Mouse (Mus musculus): Measurements from ENCODE around the gene H2-DMb1. TPM values are rescaled to one million over a fixed set of nuclear protein-coding genes. Genes with fewer than 3 reads are reported as not detected.

H2-DMb1 gene
- polyA plus RNA-seq, 1 experiment from 2014 or later: 1.2 TPM

- no peak for ATAC-seq (ENCODE audit: insufficient number of reproducible peaks, insufficient read depth, low FRiP score, low TSS enrichment, low read depth)
- 3% methylated on average over 7 of the region's 7 CpGs for WGBS
- H3K4me3 ChIP-seq (replicated peaks): peak overlapping the region; percentile 99
Observed at GRCm38 (mm10) chr17:34123111-34123510, 29.8 kb upstream of the H2-DMb1 start.

GRCm38 (mm10) chr17:34123518-34123917 lies 29.4 kb upstream of the H2-DMb1 start:
- 18% methylated on average over 2 of the region's 2 CpGs for WGBS
- no peaks in the 10 kb centered on the region for H3K9me3 ChIP-seq

More at GRCm38 (mm10) chr17:34123111-34123510, 29.8 kb upstream of the H2-DMb1 start:
- Histone ChIP-seq H3K4me2 (peak overlapping the region; percentile 74), H3K27me3 (no peaks in the 10 kb centered on the region), H3K9me3 (no peaks in the 10 kb centered on the region), H3K4me1 (replicated peaks) (peaks cover 31% of the 10 kb centered on the region), H3K9ac (replicated peaks) (peak overlapping the region; percentile 99), H3K36me3 (peaks cover 14% of the 10 kb centered on the region), H3K27ac (peak overlapping the region; percentile 100)

GRCm38 (mm10) chr17:34124649-34125048 lies 28.2 kb upstream of the H2-DMb1 start:
- no peak for ATAC-seq (ENCODE audit: insufficient number of reproducible peaks, insufficient read depth, low FRiP score, low TSS enrichment, low read depth)
- Histone ChIP-seq H3K27ac (no peak overlapping the region), H3K4me3 (replicated peaks) (no peak overlapping the region), H3K27me3 (no peaks in the 10 kb centered on the region), H3K9ac (replicated peaks) (no peak overlapping the region), H3K9me3 (no peaks in the 10 kb centered on the region), H3K4me1 (replicated peaks) (peaks cover 47% of the 10 kb centered on the region), H3K36me3 (peaks cover 7% of the 10 kb centered on the region; the same call in 1 of the 2 replicates), H3K4me2 (no peak overlapping the region)
- 84% methylated on average over 6 of the region's 6 CpGs for WGBS

More at GRCm38 (mm10) chr17:34123518-34123917, 29.4 kb upstream of the H2-DMb1 start:
- Histone ChIP-seq H3K4me1 (replicated peaks) (peaks cover 35% of the 10 kb centered on the region), H3K9ac (replicated peaks) (peak overlapping the region; percentile 99), H3K4me3 (replicated peaks) (peak overlapping the region; percentile 99), H3K36me3 (peaks cover 10% of the 10 kb centered on the region), H3K4me2 (peak overlapping the region; percentile 74), H3K27ac (peak overlapping the region; percentile 100), H3K27me3 (no peaks in the 10 kb centered on the region)
- ATAC-seq (ENCODE audit: insufficient number of reproducible peaks, insufficient read depth, low FRiP score, low TSS enrichment, low read depth): no peak

GRCm38 (mm10) chr17:34126826-34127420 lies 25.9 kb upstream of the H2-DMb1 start:
- no peak overlapping the region for H3K4me3 ChIP-seq (replicated peaks)
- peaks cover 7% of the 10 kb centered on the region; the same call in 1 of the 2 replicates for H3K36me3 ChIP-seq
- no peaks in the 10 kb centered on the region for H3K27me3 ChIP-seq
- H3K4me1 ChIP-seq (replicated peaks): peaks cover 47% of the 10 kb centered on the region
- no peak overlapping the region for H3K9ac ChIP-seq (replicated peaks)
- ATAC-seq (ENCODE audit: insufficient number of reproducible peaks, insufficient read depth, low FRiP score, low TSS enrichment, low read depth): no peak
- peak overlapping the region; percentile 46; the same call in 1 of the 2 replicates for H3K27ac ChIP-seq
- 44% methylated on average over 9 of the region's 9 CpGs for WGBS
- no peaks in the 10 kb centered on the region for H3K9me3 ChIP-seq
- 0 out of 2 replicates have a peak overlapping the region, but pooled peaks have one; percentile 1 for H3K4me2 ChIP-seq

- H3K4me2 ChIP-seq: 0 out of 2 replicates have a peak overlapping the region, but pooled peaks have one; percentile 19
- H3K27ac ChIP-seq: no peak overlapping the region
- 22% methylated on average over 6 of the region's 6 CpGs for WGBS
Observed at GRCm38 (mm10) chr17:34127475-34127874, 25.4 kb upstream of the H2-DMb1 start.

GRCm38 (mm10) chr17:34128264-34128937 lies 24.5 kb upstream of the H2-DMb1 start:
- Histone ChIP-seq H3K4me1 (replicated peaks) (peaks cover 47% of the 10 kb centered on the region), H3K4me2 (peak overlapping the region; percentile 45), H3K36me3 (peaks cover 7% of the 10 kb centered on the region; the same call in 1 of the 2 replicates), H3K9me3 (no peaks in the 10 kb centered on the region), H3K9ac (replicated peaks) (no peak overlapping the region), H3K27ac (0 out of 2 replicates have a peak overlapping the region, but pooled peaks have one; percentile 35), H3K27me3 (no peaks in the 10 kb centered on the region), H3K4me3 (replicated peaks) (peak overlapping the region; percentile 20)
- ATAC-seq (ENCODE audit: insufficient number of reproducible peaks, insufficient read depth, low FRiP score, low TSS enrichment, low read depth): no peak
- WGBS: 20% methylated on average over 13 of the region's 13 CpGs

More at GRCm38 (mm10) chr17:34127475-34127874, 25.4 kb upstream of the H2-DMb1 start:
- no peak for ATAC-seq (ENCODE audit: insufficient number of reproducible peaks, insufficient read depth, low FRiP score, low TSS enrichment, low read depth)
- Histone ChIP-seq H3K9me3 (no peaks in the 10 kb centered on the region), H3K4me3 (replicated peaks) (no peak overlapping the region), H3K9ac (replicated peaks) (no peak overlapping the region), H3K36me3 (peaks cover 7% of the 10 kb centered on the region; the same call in 1 of the 2 replicates), H3K27me3 (no peaks in the 10 kb centered on the region), H3K4me1 (replicated peaks) (peaks cover 47% of the 10 kb centered on the region)

- ATAC-seq (ENCODE audit: insufficient number of reproducible peaks, insufficient read depth, low FRiP score, low TSS enrichment, low read depth): peak; percentile 13; the same call in 1 of the 2 replicates
- 16% methylated on average over 18 of the region's 18 CpGs for WGBS
- H3K4me2 ChIP-seq: peak overlapping the region; percentile 45
Observed at GRCm38 (mm10) chr17:34128944-34129791, 23.7 kb upstream of the H2-DMb1 start.

GRCm38 (mm10) chr17:34130073-34130947 lies 22.6 kb upstream of the H2-DMb1 start:
- H3K4me2 ChIP-seq: no peak overlapping the region
- no peak for ATAC-seq (ENCODE audit: insufficient number of reproducible peaks, insufficient read depth, low FRiP score, low TSS enrichment, low read depth)
- no peak overlapping the region for H3K9ac ChIP-seq (replicated peaks)
- no peak overlapping the region for H3K27ac ChIP-seq
- H3K4me1 ChIP-seq (replicated peaks): peaks cover 35% of the 10 kb centered on the region
- H3K36me3 ChIP-seq: peaks cover 7% of the 10 kb centered on the region; the same call in 1 of the 2 replicates
- no peaks in the 10 kb centered on the region for H3K9me3 ChIP-seq
- H3K4me3 ChIP-seq (replicated peaks): no peak overlapping the region
- 80% methylated on average over 19 of the region's 19 CpGs for WGBS
- H3K27me3 ChIP-seq: no peaks in the 10 kb centered on the region

More at GRCm38 (mm10) chr17:34128944-34129791, 23.7 kb upstream of the H2-DMb1 start:
- no peaks in the 10 kb centered on the region for H3K27me3 ChIP-seq
- no peaks in the 10 kb centered on the region for H3K9me3 ChIP-seq
- peaks cover 7% of the 10 kb centered on the region; the same call in 1 of the 2 replicates for H3K36me3 ChIP-seq
- H3K4me1 ChIP-seq (replicated peaks): peaks cover 39% of the 10 kb centered on the region
- no peak overlapping the region; the same call in 1 of the 2 replicates for H3K9ac ChIP-seq (replicated peaks)
- H3K4me3 ChIP-seq (replicated peaks): peak overlapping the region; percentile 20
- H3K27ac ChIP-seq: 0 out of 2 replicates have a peak overlapping the region, but pooled peaks have one; percentile 35

- Histone ChIP-seq H3K4me2 (no peak overlapping the region), H3K4me3 (replicated peaks) (no peak overlapping the region), H3K27ac (no peak overlapping the region), H3K36me3 (no peaks in the 10 kb centered on the region), H3K9me3 (no peaks in the 10 kb centered on the region), H3K9ac (replicated peaks) (no peak overlapping the region), H3K4me1 (replicated peaks) (peaks cover 34% of the 10 kb centered on the region), H3K27me3 (peaks cover 9% of the 10 kb centered on the region; the same call in 1 of the 2 replicates)
- 79% methylated on average over 7 of the region's 7 CpGs for WGBS
- ATAC-seq (ENCODE audit: insufficient number of reproducible peaks, insufficient read depth, low FRiP score, low TSS enrichment, low read depth): no peak
Observed at GRCm38 (mm10) chr17:34131911-34132310, 21.0 kb upstream of the H2-DMb1 start.

- H3K4me1 ChIP-seq (replicated peaks): peaks cover 20% of the 10 kb centered on the region
- no peaks in the 10 kb centered on the region for H3K36me3 ChIP-seq
- H3K9ac ChIP-seq (replicated peaks): no peak overlapping the region
- H3K27ac ChIP-seq: no peak overlapping the region
- H3K9me3 ChIP-seq: no peaks in the 10 kb centered on the region
- peaks cover 22% of the 10 kb centered on the region for H3K27me3 ChIP-seq
- no peak for ATAC-seq (ENCODE audit: insufficient number of reproducible peaks, insufficient read depth, low FRiP score, low TSS enrichment, low read depth)
- WGBS: 86% methylated on average over 11 of the region's 11 CpGs
- H3K4me3 ChIP-seq (replicated peaks): no peak overlapping the region
- H3K4me2 ChIP-seq: no peak overlapping the region
Observed at GRCm38 (mm10) chr17:34133289-34133688, 19.6 kb upstream of the H2-DMb1 start.
